Mouse (Mus musculus): Measurements from ENCODE around the gene Atxn1.

Gene Atxn1

GRCm38 (mm10) chr13:45726917-45727316 is 237.9 kb downstream of the Atxn1 start:
- DNase-seq (ENCODE audit: low read depth, low spot score): no peak

DNA sequence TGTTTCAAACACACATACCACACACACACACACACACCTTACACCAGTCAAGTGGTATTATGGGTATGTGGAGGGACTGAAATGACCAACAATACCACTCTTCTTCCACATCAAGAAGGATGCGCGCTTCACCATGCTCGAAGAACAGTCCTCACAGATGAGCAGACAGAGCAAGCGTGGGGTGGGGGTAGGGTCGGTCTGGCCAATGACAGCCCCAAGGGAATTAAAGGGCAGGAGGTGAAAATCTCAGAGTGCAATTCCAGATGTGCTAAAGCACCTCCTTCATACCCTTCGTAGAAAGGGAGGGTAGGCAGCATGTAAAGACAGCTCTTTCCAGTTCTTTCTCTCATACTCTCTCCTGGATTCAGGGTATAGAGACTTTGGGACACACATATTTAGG is 238.6 kb downstream of the Atxn1 start:
- DNase-seq (ENCODE audit: low read depth, low spot score): no peak

DNA sequence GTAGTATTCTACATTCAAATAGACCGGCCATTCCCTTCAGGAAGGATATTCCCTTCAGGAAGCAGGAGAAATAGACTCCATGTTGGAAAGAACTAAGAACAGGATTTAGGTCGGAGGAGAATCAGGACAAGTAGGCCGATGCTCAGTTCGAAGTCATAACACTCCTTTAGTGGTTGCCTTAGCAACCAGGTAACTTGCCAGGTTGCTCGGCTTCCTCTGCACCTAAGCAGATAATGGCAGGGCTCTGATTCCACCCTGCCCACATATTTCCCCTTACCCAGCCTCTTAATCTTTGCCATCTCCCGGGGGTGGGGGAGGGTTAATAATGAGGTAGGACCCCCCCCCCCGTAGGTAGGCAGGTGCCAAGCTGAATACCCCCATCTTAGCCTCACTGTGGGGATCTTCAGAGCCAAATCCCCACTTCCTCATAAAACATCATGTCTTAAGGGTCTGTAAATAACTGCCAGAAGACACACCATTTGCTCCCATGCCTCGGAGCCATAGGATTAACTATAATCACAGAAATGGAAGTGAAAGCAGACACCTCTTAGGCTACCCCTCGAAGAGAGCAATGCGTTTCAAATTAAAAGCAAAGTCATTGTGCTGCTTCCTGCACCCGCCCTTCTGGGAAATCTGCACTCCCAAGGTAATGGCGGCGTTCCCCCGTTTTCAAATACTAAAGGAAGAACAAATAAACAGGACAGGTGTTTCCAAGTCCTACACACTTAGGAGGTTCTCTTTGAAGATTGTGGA is 240.1 kb downstream of the Atxn1 start:
- no peak for DNase-seq (ENCODE audit: low read depth, low spot score)

DNA sequence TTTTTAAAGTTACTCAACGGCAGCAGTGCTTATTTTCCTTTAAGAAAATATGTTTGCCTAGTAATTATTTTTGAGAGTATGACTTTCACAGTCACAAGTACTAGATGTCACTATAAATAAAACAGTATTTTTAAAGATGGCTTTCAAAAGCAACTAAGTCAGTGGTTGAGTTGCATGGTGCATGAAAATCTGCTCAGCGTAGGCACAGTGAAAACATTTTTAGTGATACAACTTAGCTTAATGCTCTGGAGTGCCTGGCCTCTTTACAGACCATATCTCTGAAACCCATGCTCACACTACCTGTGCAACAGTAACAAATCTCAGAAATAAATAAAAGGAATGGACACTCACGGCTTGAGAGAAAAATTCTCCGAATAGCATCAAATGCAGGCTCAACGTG is 241.9 kb downstream of the Atxn1 start:
- DNase-seq (ENCODE audit: low read depth, low spot score): no peak

- DNase-seq (ENCODE audit: low read depth, low spot score): no peak
These were observed 243.2 kb downstream of the Atxn1 start for GRCm38 (mm10) chr13:45721621-45722020.

- no peak for DNase-seq (ENCODE audit: low read depth, low spot score)
These were observed 246.0 kb downstream of the Atxn1 start for GRCm38 (mm10) chr13:45718850-45719249.

DNA sequence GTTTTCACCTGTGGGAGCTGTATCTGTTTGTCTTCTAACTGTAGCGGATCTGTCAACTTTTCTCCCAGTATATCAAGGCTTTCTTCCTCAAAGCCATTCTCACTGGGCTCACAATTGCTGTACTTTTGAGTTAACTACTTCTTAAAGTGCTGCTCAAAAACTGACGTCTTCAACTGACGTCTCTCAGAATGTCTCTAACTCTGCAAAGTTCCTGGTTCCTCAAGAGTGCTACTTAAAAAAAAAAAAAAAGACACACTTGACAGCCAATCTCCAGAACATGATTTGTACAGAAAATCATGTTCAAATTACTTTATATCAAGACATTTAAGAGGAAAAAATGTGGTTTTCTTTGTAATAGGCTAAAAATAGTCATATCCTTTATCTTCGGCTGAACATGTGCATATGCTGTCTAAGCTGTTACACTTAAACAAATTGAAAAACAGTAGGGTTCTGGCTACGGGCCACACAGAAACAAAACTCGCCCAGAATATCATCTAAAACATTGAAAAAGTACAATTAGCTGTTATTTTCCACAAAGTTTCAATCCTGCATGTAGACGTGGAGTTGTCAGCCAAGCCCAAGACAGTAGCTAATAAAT is 249.1 kb downstream of the Atxn1 start:
- DNase-seq (ENCODE audit: low read depth, low spot score): no peak

- no peak for DNase-seq (ENCODE audit: low read depth, low spot score)
These were observed 254.8 kb downstream of the Atxn1 start for GRCm38 (mm10) chr13:45710041-45710440.

DNA sequence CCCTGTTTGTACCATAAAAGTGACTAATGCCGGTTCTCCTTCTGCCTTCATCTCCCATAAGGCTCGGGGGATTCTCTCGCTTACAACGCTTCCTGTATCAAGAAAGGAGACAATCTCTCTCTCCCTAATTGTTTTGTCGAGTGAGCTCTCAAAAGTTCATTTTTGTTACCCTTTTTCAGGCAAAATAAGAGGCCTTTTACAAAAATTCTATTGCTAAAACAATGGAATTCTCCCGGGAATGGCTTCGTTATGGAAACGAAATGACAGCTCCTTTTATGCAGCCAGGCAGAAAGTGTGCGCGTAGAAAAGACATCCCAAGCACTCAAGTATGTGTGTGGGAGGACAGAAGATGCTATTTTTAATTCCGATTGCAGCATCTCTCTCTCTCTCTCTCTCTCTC is 255.4 kb downstream of the Atxn1 start:
- DNase-seq (ENCODE audit: low read depth, low spot score): no peak

- no peak for DNase-seq (ENCODE audit: low read depth, low spot score)
These were observed 263.5 kb downstream of the Atxn1 start for GRCm38 (mm10) chr13:45701296-45701790.

GRCm38 (mm10) chr13:45698982-45699381 is 265.8 kb downstream of the Atxn1 start:
- DNase-seq (ENCODE audit: low read depth, low spot score): no peak

DNA sequence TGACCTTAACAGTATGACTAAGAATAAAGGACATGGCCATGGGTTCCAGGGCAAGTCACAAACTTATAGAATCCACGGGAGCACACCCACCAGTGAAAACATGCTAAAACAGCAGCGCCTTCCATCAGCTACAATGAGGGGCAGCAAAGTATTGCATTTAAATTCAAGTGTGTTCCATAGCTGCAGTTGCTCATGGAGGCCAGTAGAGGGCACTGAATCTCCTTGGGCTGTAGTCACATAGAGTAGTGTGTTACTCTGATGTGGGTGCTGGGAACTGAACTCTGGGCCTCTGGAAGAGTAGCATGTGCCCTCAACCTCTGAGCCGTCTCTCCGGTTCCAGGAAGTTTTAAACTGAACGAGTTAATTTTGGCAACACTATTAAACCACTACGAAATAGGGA is 268.8 kb downstream of the Atxn1 start:
- DNase-seq (ENCODE audit: low read depth, low spot score): no peak

- no peak for DNase-seq (ENCODE audit: low read depth, low spot score)
These were observed 269.8 kb downstream of the Atxn1 start for GRCm38 (mm10) chr13:45694921-45695437.

DNA sequence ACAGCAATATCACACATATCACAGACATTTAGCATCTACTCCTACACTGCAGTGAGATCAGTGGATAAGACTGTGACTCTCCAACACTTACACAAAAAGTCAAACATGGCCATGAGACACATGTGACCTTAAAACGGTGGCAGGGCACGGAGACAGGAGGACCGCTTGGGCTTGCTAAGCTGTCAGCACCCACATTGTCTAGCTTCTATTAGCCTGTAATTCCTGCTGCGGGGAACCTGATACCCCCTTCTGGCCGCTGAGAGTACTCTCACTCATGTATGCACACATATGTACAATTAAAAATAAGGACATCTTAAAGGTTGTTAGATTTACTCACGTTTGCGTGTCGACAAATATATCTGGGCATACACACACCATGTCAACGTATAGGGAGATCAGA is 270.9 kb downstream of the Atxn1 start:
- no peak for DNase-seq (ENCODE audit: low read depth, low spot score)

GRCm38 (mm10) chr13:45693534-45693933 is 271.3 kb downstream of the Atxn1 start:
- DNase-seq (ENCODE audit: low read depth, low spot score): no peak

DNA sequence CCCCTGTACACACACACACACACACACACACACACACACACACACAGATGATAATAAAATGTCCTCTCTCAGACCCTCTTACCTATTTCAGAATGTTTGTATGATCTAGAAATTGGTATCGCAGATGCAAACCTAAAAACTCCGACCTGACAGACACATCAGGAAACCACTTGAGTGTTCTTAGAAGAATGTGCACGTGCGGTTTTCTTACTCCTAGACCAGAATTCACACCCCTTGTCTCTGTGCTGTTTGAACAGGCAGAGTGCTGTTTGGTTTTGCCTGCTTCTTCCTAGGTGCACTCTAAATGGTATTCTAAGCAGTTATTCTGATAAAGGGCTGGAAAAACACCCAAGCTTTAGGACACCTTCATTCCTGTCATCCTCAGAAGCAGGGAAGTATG is 271.7 kb downstream of the Atxn1 start:
- DNase-seq (ENCODE audit: low read depth, low spot score): no peak

GRCm38 (mm10) chr13:45692440-45692839 is 272.4 kb downstream of the Atxn1 start:
- no peak for DNase-seq (ENCODE audit: low read depth, low spot score)

GRCm38 (mm10) chr13:45690426-45690825 is 274.4 kb downstream of the Atxn1 start:
- no peak for DNase-seq (ENCODE audit: low read depth, low spot score)

DNA sequence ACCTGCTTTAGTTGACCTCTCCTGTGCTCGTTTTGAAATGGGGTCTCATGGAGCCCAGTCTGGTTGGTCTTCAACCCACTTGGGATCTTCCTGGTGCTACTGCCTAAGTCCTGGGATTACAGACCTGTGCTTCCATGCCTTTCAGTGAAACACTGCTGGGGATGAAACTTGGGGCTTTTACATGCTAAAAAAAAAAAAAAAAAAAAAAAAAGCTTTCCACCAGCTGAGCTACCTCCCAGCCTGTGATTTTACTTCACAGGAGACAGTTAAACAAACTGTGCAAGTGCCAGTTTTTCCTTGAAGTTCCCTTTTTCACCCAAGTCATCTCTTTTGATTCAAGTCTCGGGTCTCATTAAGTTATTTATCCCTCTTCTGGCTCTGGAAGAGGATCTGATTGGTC is 275.9 kb downstream of the Atxn1 start:
- no peak for DNase-seq (ENCODE audit: low read depth, low spot score)

DNA sequence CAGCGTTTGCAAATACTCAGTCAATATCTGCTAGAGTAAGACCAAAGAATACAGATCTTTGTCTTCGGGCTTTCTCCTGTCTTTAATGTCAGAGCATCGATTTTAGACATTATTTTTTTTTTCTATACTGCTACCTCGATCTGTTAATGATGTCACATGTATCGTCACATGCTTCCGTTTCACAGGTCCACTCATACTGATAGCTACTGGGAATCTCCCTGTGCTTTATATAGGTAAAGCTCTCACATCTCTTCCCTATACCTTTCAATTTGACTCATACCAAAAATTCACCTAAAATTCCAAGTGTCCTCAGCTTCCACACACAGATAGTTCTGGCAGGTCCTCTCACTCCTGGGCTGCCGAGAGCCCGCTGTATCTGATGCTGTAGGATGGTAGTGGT is 277.2 kb downstream of the Atxn1 start:
- no peak for DNase-seq (ENCODE audit: low read depth, low spot score)

- no peak for DNase-seq (ENCODE audit: low read depth, low spot score)
These were observed 278.6 kb downstream of the Atxn1 start for GRCm38 (mm10) chr13:45686309-45686582.

- no peak for DNase-seq (ENCODE audit: low read depth, low spot score)
These were observed 279.1 kb downstream of the Atxn1 start for GRCm38 (mm10) chr13:45685575-45686308.

GRCm38 (mm10) chr13:45684891-45685311 is 279.9 kb downstream of the Atxn1 start:
- DNase-seq (ENCODE audit: low read depth, low spot score): no peak
